Mouse (Mus musculus) midbrain, embryonic 15.5 days (tissue): ENCODE results near the gene Cd300e. TPM values are rescaled to one million over a fixed set of nuclear protein-coding genes. Genes with fewer than 3 reads are reported as not detected.

Source experiments
- ATAC-seq: fragments of 200-750 bp; cut with Nextera tagmentation; replicated peaks from 2 replicates; pipeline ENCODE4 v1.8.0; 2017; ENCODE audit warnings: moderate TSS enrichment
- H3K27ac ChIP-seq: fragments of 300-500 bp; sonication (generic); 2 replicates; pipeline ENCODE4 v1.5.1; 2015; ENCODE audit warnings: mild to moderate bottlenecking, inconsistent platforms
- H3K27me3 ChIP-seq: fragments of 300-500 bp; sonication (generic); replicated peaks from 2 replicates; pipeline ENCODE4 v1.6.1; 2015; ENCODE audit warnings: inconsistent platforms
- H3K36me3 ChIP-seq: fragments of 300-500 bp; sonication (generic); replicated peaks from 2 replicates; pipeline ENCODE4 v1.6.1; 2015; ENCODE audit warnings: inconsistent platforms
- H3K4me1 ChIP-seq: fragments of 300-500 bp; sonication (generic); 2 replicates; pipeline ENCODE4 v1.6.1; 2015; ENCODE audit warnings: inconsistent platforms
- H3K4me2 ChIP-seq: fragments of 300-500 bp; sonication (generic); 2 replicates; pipeline ENCODE4 v1.6.1; 2015; ENCODE audit warnings: inconsistent platforms, mild to moderate bottlenecking, moderate library complexity
- H3K4me3 ChIP-seq: fragments of 300-500 bp; sonication (generic); 2 replicates; pipeline ENCODE4 v1.5.1; 2015; ENCODE audit warnings: mild to moderate bottlenecking, inconsistent platforms
- H3K9ac ChIP-seq: fragments of 300-500 bp; sonication (generic); 2 replicates; pipeline ENCODE4 v1.6.1; 2015; ENCODE audit warnings: mild to moderate bottlenecking, inconsistent platforms
- H3K9me3 ChIP-seq: fragments of 300-500 bp; sonication (generic); 2 replicates; pipeline ENCODE4 v1.6.1; 2016; ENCODE audit warnings: inconsistent platforms
- WGBS: fragments of 180-500 bp; shearing (Covaris S2); methylation state at CpG from one replicate; pipeline ENCODE4 v1.1.7; 2015; ENCODE audit warnings: mixed read lengths; 5-methylcytosine and 5-hydroxymethylcytosine counted together
- polyA plus RNA-seq: library from polyadenylated mRNA; unstranded; fragments of >200 nt; fragmentation: Nextera tagmentation; extraction: Ambion mirVana; gene quantifications from 2 replicates; pipeline ENCODE4 v1.2.1, GENCODE M21; 2015

Cd300e gene
- polyA plus RNA-seq, 1 experiment from 2014 or later = not detected

DNA sequence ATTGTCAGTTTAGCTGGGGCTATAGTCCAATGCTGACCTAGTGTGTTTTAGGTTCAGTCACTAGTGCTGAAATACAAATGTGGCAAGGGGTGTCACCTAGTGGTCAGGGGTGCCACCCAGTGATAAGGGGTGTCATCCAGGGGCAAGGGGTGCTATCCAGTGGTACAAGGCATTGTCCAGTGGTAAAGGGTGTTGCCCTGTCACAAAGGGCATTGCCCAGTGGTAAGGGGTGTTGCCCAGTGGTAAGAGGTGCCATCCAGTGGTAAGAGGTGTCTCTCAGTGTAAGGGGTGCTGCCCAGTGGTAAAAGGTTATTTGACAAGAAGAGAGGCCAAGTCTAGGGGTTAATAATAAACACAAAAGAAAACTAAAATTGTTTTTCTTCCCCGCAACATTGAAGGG, 15.5 kb upstream of the Cd300e start:
- H3K36me3 ChIP-seq = no peaks in the 10 kb centered on the region
- 0 out of 2 replicates have a peak, but pooled peaks cover 3% of the 10 kb centered on the region for H3K27me3 ChIP-seq
- no peak overlapping the region for H3K27ac ChIP-seq
- H3K9me3 ChIP-seq = no peaks in the 10 kb centered on the region
- no peak overlapping the region for H3K4me2 ChIP-seq
- 93% methylated on average over 1 of the region's 1 CpGs for WGBS
- no peak overlapping the region for H3K4me3 ChIP-seq
- no peak for ATAC-seq
- no peak overlapping the region for H3K9ac ChIP-seq
- H3K4me1 ChIP-seq = no peaks in the 10 kb centered on the region

DNA sequence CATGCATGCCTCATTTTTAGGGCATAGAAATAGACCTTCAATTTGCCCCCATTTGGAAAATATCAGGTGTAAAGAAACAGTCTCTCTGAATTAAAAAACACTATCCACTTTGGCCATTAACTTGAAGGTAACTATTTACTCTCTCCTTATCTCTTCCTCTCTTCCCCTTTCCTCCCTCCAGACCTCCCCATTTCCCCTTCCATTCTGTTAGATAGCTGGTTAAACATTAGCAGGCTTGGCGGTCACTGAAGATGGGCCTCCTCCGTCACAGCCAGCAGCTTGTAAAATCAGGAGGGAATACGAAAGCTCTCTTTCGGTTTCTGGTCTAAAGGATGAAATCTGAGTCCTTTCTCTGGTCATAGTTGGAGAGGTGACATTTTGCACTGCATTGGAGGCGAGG, 13.9 kb upstream of the Cd300e start:
- Histone ChIP-seq H3K4me3 (no peak overlapping the region), H3K9ac (no peak overlapping the region), H3K9me3 (no peaks in the 10 kb centered on the region), H3K4me2 (no peak overlapping the region), H3K36me3 (no peaks in the 10 kb centered on the region), H3K27ac (no peak overlapping the region), H3K4me1 (peaks cover 13% of the 10 kb centered on the region), H3K27me3 (0 out of 2 replicates have a peak, but pooled peaks cover 3% of the 10 kb centered on the region)
- WGBS = 79% methylated on average over 5 of the region's 5 CpGs
- no peak for ATAC-seq

DNA sequence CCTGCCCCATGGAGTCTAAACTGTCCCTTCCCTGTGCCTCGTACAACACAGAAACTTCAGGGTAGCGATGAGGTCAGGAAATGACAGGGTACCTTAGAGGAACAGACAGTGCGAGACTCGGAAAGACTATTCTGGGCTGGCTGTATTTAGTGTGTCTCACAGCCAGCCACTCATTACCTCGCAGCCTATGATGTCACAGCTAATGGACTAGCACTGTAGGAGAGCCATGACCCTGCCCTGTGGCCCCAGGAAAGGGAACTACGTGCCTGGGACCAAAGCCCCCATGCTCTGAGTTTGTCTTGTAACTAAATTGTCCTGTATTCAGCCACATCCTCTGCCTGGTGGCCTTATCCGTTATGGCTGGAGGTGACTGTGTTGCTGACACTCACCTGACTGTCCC, 13.4 kb upstream of the Cd300e start:
- ATAC-seq = no peak
- WGBS = 85% methylated on average over 7 of the region's 7 CpGs
- H3K4me2 ChIP-seq = no peak overlapping the region
- peaks cover 13% of the 10 kb centered on the region for H3K4me1 ChIP-seq
- H3K9me3 ChIP-seq = no peaks in the 10 kb centered on the region
- no peak overlapping the region for H3K27ac ChIP-seq
- H3K27me3 ChIP-seq = 0 out of 2 replicates have a peak, but pooled peaks cover 3% of the 10 kb centered on the region
- H3K4me3 ChIP-seq = no peak overlapping the region
- no peaks in the 10 kb centered on the region for H3K36me3 ChIP-seq
- H3K9ac ChIP-seq = no peak overlapping the region

DNA sequence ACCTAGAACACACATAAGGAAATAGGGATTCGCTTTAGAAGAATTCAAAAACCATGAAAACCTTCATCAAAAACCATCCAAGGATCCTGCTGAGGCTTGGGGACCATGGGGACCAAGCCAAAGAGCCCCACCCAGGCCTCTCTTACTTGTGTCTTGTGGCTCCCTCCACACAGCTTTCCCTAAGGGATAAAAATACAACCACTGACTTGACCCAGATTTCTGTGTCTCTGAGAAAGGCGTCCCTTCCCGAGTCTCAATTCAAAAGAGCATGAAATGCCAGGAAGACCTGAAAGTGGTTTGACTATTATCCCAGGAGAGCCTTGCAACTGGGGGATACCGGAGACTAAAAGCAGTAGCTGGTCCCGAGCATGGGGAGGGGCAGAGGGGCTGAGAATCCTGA, 11.0 kb upstream of the Cd300e start:
- ATAC-seq = no peak
- Histone ChIP-seq H3K27me3 (0 out of 2 replicates have a peak, but pooled peaks cover 6% of the 10 kb centered on the region), H3K9me3 (no peaks in the 10 kb centered on the region), H3K27ac (no peak overlapping the region), H3K4me3 (no peak overlapping the region), H3K4me1 (peaks cover 13% of the 10 kb centered on the region), H3K9ac (no peak overlapping the region), H3K36me3 (no peaks in the 10 kb centered on the region), H3K4me2 (no peak overlapping the region)
- WGBS = 56% methylated on average over 5 of the region's 5 CpGs

DNA sequence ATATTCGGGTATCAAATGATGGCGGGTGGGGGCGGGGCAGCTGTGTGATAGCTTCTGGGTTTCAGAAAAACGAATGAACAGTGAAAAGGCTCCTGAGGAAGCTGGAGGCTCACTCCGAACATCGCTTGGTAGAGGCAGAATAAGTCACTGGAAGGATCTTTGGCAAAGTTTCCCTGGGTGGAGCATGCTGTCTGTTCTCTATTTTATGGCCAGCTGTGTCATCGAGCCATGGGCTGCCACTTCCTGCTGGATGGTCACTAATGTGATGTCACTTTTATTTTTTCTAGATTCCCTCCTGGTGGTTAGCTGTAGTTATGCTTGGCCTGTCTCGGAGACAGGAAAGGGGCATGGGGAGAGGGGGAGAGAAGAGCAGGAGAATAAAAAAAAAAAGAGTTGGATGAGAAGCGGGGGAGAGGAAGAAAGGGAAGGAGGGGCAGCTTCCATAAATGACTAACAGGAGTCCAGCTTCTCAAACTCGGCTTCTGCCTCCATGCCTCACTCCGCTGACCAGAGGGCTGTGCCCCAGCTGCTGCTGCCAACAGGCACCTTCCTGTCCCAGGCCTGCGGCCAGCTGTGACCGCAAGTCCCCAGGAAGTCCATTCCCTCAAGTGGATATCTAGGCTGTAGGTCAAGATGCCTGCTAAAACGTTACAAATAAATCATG, 9.8 kb upstream of the Cd300e start:
- Histone ChIP-seq H3K36me3 (no peaks in the 10 kb centered on the region), H3K27ac (0 out of 2 replicates have a peak overlapping the region, but pooled peaks have one; percentile 21), H3K4me2 (peak overlapping the region; percentile 28), H3K9me3 (no peaks in the 10 kb centered on the region), H3K9ac (no peak overlapping the region), H3K4me3 (no peak overlapping the region), H3K27me3 (0 out of 2 replicates have a peak, but pooled peaks cover 6% of the 10 kb centered on the region), H3K4me1 (peaks cover 13% of the 10 kb centered on the region)
- ATAC-seq = no peak
- WGBS = 17% methylated on average over 14 of the region's 14 CpGs

DNA sequence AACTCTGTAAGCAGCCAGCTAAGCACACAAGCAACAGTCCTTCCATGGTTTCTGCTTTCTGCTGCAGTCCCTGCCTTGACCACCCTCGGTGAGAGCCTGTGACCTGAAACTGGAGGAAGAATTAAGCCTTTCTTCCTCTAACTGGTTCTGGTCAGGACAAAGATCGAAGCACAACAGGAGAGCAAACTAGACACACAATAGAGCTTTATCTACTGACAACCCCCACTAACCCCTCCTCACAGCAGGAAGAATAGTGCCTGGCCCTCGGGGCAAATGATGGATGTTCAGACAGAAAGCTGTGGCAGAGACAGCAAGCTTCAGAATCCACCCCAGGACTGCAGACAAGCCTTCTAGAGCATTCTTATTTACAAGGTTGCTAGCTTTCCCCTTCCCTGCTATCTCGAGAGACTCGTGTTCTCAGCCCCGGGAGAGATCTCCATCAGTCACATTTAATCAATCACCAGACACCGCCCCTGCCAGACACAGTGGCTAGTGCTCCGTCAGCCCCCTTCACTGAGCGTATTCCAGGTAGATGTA, 9.1 kb upstream of the Cd300e start:
- no peak for ATAC-seq
- Histone ChIP-seq H3K4me2 (peak overlapping the region; percentile 28), H3K27ac (no peak overlapping the region), H3K9ac (no peak overlapping the region), H3K36me3 (no peaks in the 10 kb centered on the region), H3K27me3 (0 out of 2 replicates have a peak, but pooled peaks cover 3% of the 10 kb centered on the region), H3K4me3 (no peak overlapping the region), H3K4me1 (peaks cover 13% of the 10 kb centered on the region), H3K9me3 (no peaks in the 10 kb centered on the region)
- WGBS = 6% methylated on average over 9 of the region's 9 CpGs

DNA sequence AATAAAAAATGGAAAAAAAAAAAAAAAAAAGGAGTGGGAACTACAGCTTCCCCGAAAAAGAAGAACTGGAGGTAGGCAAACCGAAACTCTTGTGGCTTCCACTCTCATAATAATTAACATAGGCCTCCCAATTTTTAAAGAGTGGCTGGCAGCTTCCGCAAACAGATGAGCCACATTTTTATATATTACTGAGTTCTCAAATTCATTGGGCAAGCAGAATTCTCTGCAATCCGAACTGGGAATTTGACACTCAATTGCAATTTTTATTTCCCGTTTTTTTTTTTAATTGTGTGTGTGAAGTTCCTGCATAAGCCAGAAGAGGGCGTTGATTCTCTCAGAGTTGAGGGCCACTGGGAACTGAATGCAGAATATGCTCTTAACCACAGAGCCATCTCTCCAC, 4.8 kb upstream of the Cd300e start:
- Histone ChIP-seq H3K36me3 (no peaks in the 10 kb centered on the region), H3K27me3 (0 out of 2 replicates have a peak, but pooled peaks cover 3% of the 10 kb centered on the region), H3K9me3 (no peaks in the 10 kb centered on the region), H3K9ac (no peak overlapping the region), H3K4me2 (no peak overlapping the region), H3K4me1 (peaks cover 9% of the 10 kb centered on the region), H3K27ac (no peak overlapping the region), H3K4me3 (no peak overlapping the region)
- 72% methylated on average over 6 of the region's 6 CpGs for WGBS
- ATAC-seq = no peak

DNA sequence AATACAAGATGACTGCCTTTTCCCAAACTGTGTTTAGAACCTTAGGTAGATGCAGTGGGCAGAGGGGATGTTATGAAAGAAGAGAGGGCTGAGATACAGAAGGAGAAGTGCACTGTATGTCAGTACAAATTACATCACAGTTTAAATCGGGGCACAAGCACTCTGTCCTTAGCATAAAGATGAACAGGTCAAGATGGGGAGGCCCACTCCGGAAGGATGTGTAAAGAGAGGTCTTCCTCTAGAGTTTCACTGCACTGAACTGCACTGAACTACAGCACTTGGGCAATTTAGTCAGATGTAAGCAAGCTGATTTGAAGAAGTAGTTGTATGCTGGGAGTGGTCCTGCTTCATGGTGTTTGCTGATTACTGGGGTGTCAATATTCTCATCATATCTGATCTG, 2.2 kb downstream of the Cd300e start:
- H3K4me3 ChIP-seq = no peak overlapping the region
- no peaks in the 10 kb centered on the region for H3K36me3 ChIP-seq
- ATAC-seq = no peak
- H3K27me3 ChIP-seq = no peaks in the 10 kb centered on the region
- H3K9me3 ChIP-seq = no peaks in the 10 kb centered on the region
- WGBS = 87% methylated on average over 2 of the region's 2 CpGs
- no peak overlapping the region for H3K27ac ChIP-seq
- no peak overlapping the region for H3K4me2 ChIP-seq
- no peaks in the 10 kb centered on the region for H3K4me1 ChIP-seq
- H3K9ac ChIP-seq = no peak overlapping the region

DNA sequence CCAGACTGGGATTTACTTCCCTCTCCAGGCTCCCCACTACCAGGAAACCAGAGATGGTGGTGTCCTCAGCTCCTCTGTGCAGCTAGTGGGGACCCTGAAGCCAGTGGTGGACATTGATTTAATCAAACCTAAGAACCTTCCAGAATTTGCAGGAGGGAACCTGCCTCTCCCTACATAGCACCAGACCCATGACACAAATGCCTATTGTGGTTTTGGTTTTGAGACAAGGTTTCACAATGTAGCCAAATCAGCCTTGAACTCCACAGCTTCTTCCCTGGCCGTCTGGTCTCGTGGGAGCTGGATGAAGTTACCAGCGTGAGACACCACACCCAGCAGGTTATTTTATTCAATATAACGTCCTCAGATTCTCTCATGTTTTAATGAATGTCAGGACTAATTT, 3.3 kb downstream of the Cd300e start:
- no peak for ATAC-seq

DNA sequence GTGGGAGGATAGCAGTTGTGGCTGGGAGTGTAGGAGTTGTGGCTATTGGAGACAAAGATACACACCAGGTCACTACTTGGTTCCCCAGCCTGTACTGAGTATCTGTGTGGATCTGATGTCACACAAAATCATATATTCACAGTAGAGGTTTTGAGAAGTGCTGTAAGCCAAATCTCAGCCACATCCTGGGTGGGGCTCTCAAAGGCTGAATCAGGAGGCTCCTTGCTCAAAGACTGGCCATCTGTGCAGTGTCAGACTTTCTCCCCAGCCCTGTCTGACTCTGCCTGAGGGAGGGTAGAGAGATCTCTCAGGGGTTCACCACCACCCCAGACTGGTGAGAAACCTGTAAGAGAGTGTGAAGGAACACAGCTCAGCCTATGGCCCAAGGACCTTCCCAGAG, 7.4 kb downstream of the Cd300e start:
- Histone ChIP-seq H3K36me3 (no peaks in the 10 kb centered on the region), H3K4me1 (no peaks in the 10 kb centered on the region), H3K27ac (no peak overlapping the region), H3K9ac (no peak overlapping the region), H3K4me3 (no peak overlapping the region), H3K4me2 (no peak overlapping the region), H3K9me3 (no peaks in the 10 kb centered on the region), H3K27me3 (0 out of 2 replicates have a peak, but pooled peaks cover 8% of the 10 kb centered on the region)
- no peak for ATAC-seq

More for the DNA sequence above, 3.3 kb downstream of the Cd300e start:
- H3K9ac ChIP-seq = no peak overlapping the region
- H3K36me3 ChIP-seq = no peaks in the 10 kb centered on the region
- H3K4me3 ChIP-seq = no peak overlapping the region
- H3K4me1 ChIP-seq = no peaks in the 10 kb centered on the region
- no peaks in the 10 kb centered on the region for H3K9me3 ChIP-seq
- no peak overlapping the region for H3K4me2 ChIP-seq
- no peaks in the 10 kb centered on the region for H3K27me3 ChIP-seq
- 81% methylated on average over 4 of the region's 4 CpGs for WGBS
- H3K27ac ChIP-seq = no peak overlapping the region

DNA sequence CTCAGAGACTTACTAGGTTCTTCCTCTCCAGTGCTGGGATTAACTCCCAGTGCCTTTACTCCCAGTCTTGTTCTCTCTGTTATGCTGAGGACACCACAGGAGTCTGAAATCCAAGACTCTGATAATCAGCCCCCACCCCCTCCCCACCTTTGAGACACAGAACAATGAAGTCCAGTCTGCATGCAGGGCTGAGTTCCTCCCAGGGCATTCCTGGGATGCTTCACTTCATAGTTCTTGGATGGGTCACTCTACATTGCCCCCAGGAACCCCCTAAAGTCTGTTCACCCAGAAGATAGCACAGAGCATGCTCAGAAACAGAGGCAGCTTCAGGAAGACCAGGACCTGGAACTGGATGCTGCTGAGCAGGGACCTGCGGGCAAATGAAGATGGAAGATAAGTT, 9.0 kb downstream of the Cd300e start:
- no peak for ATAC-seq
- Histone ChIP-seq H3K36me3 (no peaks in the 10 kb centered on the region), H3K4me1 (no peaks in the 10 kb centered on the region), H3K9ac (no peak overlapping the region), H3K9me3 (no peaks in the 10 kb centered on the region), H3K4me2 (no peak overlapping the region), H3K27me3 (0 out of 2 replicates have a peak, but pooled peaks cover 8% of the 10 kb centered on the region), H3K27ac (no peak overlapping the region), H3K4me3 (no peak overlapping the region)
- WGBS = 79% methylated on average over 1 of the region's 1 CpGs

DNA sequence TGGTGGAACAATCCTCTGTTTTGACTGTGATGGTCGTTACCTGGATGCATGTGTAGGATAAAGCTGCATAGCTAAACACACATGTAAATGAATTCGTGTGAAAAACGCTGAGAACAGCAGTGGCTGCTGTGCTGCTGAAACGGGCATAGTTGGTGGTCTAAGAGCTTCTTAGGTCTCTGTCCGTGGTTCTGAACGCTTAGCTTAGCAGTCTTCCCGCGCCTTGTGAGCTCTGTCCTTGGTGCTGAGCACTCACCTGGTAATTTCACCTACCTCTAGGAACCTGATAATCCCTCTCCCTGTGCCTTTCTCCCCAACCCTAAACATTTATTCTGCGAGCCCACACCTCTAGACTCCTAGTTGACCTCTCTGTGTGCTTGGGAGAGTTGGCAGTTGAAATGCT, 9.8 kb downstream of the Cd300e start:
- Histone ChIP-seq H3K4me1 (no peaks in the 10 kb centered on the region), H3K9ac (no peak overlapping the region), H3K27ac (no peak overlapping the region), H3K27me3 (0 out of 2 replicates have a peak, but pooled peaks cover 8% of the 10 kb centered on the region), H3K36me3 (no peaks in the 10 kb centered on the region), H3K9me3 (no peaks in the 10 kb centered on the region), H3K4me2 (no peak overlapping the region), H3K4me3 (no peak overlapping the region)
- ATAC-seq = no peak
- 6% methylated on average over 9 of the region's 9 CpGs for WGBS
